ENCODE assay signal across 26 mouse cellular contexts in genomic region chr2:109953893-109954292, GRCm38 (mm10). TPM values are rescaled to one million over a fixed set of nuclear protein-coding genes. Genes with fewer than 3 reads are reported as not detected.
DNase-seq lines count a peak whose midpoint lies in the region; ATAC-seq lines count a peak whose summit lies in the region.
"Had no signal": no experiment of that assay in that cellular context is flagged by ENCODE, and none has a peak within 500 bp of the region (broad histone marks: within the 10 kb centered on the region; RNA-seq: fewer than 3 reads in every experiment).

No protein-coding gene starts in this region.

- DNase-seq in heart, adult 11 months, result peak; percentile 30
- no peak for DNase-seq in heart, postnatal 10 days
- DNase-seq in neural tube, embryonic 10.5 days (ENCODE audit: extremely low spot score, low spot score), result no peak
- no peak for DNase-seq in left cerebral cortex, postnatal 14 days (ENCODE audit: low spot score in 2 of 2)
- DNase-seq: adrenal gland, adult 2 months; adrenal gland, postnatal 36 days; cerebellum, adult 18-20 months; cerebellum, postnatal 25 days; gastrocnemius, postnatal 25 days; heart, adult 2 months; kidney, postnatal 14 days; layer of hippocampus, adult 9-11 months; lung, embryonic 14.5 days; lung, postnatal 14 days; right cerebral cortex, postnatal 25 days; thymus, postnatal 14 days had no signal

- no peaks in the 10 kb centered on the region for H3K27me3 ChIP-seq in neural tube, embryonic 13.5 days
- no peaks in the 10 kb centered on the region for H3K27me3 ChIP-seq in intestine, embryonic 15.5 days (replicated peaks)
- H3K27me3 ChIP-seq: heart, embryonic 13.5 days; limb, embryonic 12.5 days; liver, embryonic 15.5 days had no signal

- H3K4me2 ChIP-seq in neural tube, embryonic 13.5 days, result no peak overlapping the region
- no peak overlapping the region for H3K4me2 ChIP-seq in intestine, embryonic 15.5 days (replicated peaks)
- H3K4me2 ChIP-seq: forebrain, embryonic 13.5 days; limb, embryonic 12.5 days; liver, embryonic 15.5 days; lung, embryonic 14.5 days; midbrain, embryonic 13.5 days had no signal

- intact Hi-C loops in heart, postnatal 10 days (cut with DNase I), result no loop called here
- intact Hi-C loops in left cerebral cortex, postnatal 14 days (cut with DNase I), result no loop called here

- 70% methylated on average over 4 of the region's 4 CpGs for WGBS in neural tube, embryonic 13.5 days
- 69% methylated on average over 4 of the region's 4 CpGs for WGBS in intestine, embryonic 15.5 days

- H3K4me3 ChIP-seq in neural tube, embryonic 13.5 days, result no peak overlapping the region
- no peak overlapping the region for H3K4me3 ChIP-seq in intestine, embryonic 15.5 days (replicated peaks)
- H3K4me3 ChIP-seq: forebrain, embryonic 13.5 days; heart, adult 2 months; heart, embryonic 13.5 days; limb, embryonic 12.5 days; liver, embryonic 15.5 days; megakaryocyte, embryonic 14.5 days; midbrain, embryonic 13.5 days had no signal

- no peak overlapping the region for H3K9ac ChIP-seq in neural tube, embryonic 13.5 days
- H3K9ac ChIP-seq in intestine, embryonic 15.5 days, result no peak overlapping the region
- H3K9ac ChIP-seq: forebrain, embryonic 13.5 days; heart, embryonic 13.5 days; limb, embryonic 12.5 days; liver, embryonic 15.5 days; lung, embryonic 14.5 days; midbrain, embryonic 13.5 days had no signal

- ATAC-seq in neural tube, embryonic 13.5 days (ENCODE audit: low read depth), result no peak
- peak; percentile 79 for ATAC-seq in megakaryocyte progenitor cell, adult 5-6 weeks (replicated peaks; ENCODE audit: poor library complexity)
- no peak for ATAC-seq in intestine, embryonic 15.5 days
- ATAC-seq: intestine, postnatal 0 days had no signal

- no peaks in the 10 kb centered on the region for H3K36me3 ChIP-seq in neural tube, embryonic 13.5 days
- H3K36me3 ChIP-seq in intestine, embryonic 15.5 days, result no peaks in the 10 kb centered on the region
- H3K36me3 ChIP-seq: heart, embryonic 13.5 days; limb, embryonic 12.5 days; liver, embryonic 15.5 days; midbrain, embryonic 13.5 days had no signal

- H3K4me1 ChIP-seq in neural tube, embryonic 13.5 days (replicated peaks), result peaks cover 49% of the 10 kb centered on the region
- peaks cover 24% of the 10 kb centered on the region for H3K4me1 ChIP-seq in intestine, embryonic 15.5 days (replicated peaks)

- H3K9me3 ChIP-seq in neural tube, embryonic 13.5 days, result no peaks in the 10 kb centered on the region
- H3K9me3 ChIP-seq in intestine, embryonic 15.5 days, result no peaks in the 10 kb centered on the region
- H3K9me3 ChIP-seq: forebrain, embryonic 13.5 days; heart, embryonic 13.5 days; limb, embryonic 12.5 days; liver, embryonic 15.5 days; midbrain, embryonic 13.5 days had no signal

- 0 out of 2 replicates have a peak overlapping the region, but pooled peaks have one; percentile 30 for H3K27ac ChIP-seq in neural tube, embryonic 13.5 days (replicated peaks)
- no peak overlapping the region for H3K27ac ChIP-seq in intestine, embryonic 15.5 days
- H3K27ac ChIP-seq: forebrain, embryonic 13.5 days; heart, adult 2 months; limb, embryonic 12.5 days; liver, embryonic 15.5 days had no signal

RNA-seq across cellular contexts. Expression of gene Lgr4, which starts 36.4 kb away (rescaled TPM):
- 10 to 100 TPM; 34.3 to 36.6 TPM for total RNA-seq in heart, postnatal 10 days (2021)
- 10.7 and 11.3 TPM in 2 replicates for polyA plus RNA-seq in neural tube, embryonic 13.5 days (2015; fragmentation: Nextera tagmentation; extraction: Ambion mirVana)
- 1.0 and 2.6 TPM in 2 replicates for total RNA-seq in megakaryocyte progenitor cell, adult 5-6 weeks (2015)
- 1.1 and 4.0 TPM in 2 replicates for total RNA-seq in megakaryocyte progenitor cell, adult 5-6 weeks (2017)
- 27.6 and 29.4 TPM in 2 replicates for polyA plus RNA-seq in intestine, embryonic 15.5 days (2015; fragmentation: Nextera tagmentation; extraction: Ambion mirVana)
- total RNA-seq in left cerebral cortex, postnatal 14 days (2021), result 10 to 100 TPM; 22.1 to 23.0 TPM

Comparison
In these comparisons a context has a peak if more than half of its experiments do, and no peak if none do; other contexts are left out.
1. RNA of gene Lgr4, which starts 36.4 kb away (total RNA-seq): 34.3 to 36.6 TPM in heart, postnatal 10 days and 22.1 to 23.0 TPM in left cerebral cortex, postnatal 14 days; 1.0 to 4.0 TPM in megakaryocyte progenitor cell, adult 5-6 weeks; every median in the first group is over 4 times any median in the second.